Mouse (Mus musculus) forebrain, embryonic 10.5 days (tissue): ENCODE data around the gene Haus4. TPM values are rescaled to one million over a fixed set of nuclear protein-coding genes. Genes with fewer than 3 reads are reported as not detected.

Source experiments
- DNase-seq: peaks from one replicate; pipeline ENCODE4 v3.0.0-alpha.2; 2017; ENCODE audit warnings: low spot score; ENCODE audit errors: extremely low spot score
- H3K27ac ChIP-seq: fragments of 300-500 bp; sonication (generic); 2 replicates; pipeline ENCODE4 v1.5.1; 2016; ENCODE audit warnings: mild to moderate bottlenecking
- H3K27me3 ChIP-seq: fragments of 300-500 bp; sonication (generic); 2 replicates; pipeline ENCODE4 v1.6.1; 2016; ENCODE audit warnings: mild to moderate bottlenecking; ENCODE audit not compliant: poor library complexity, severe bottlenecking
- H3K36me3 ChIP-seq: fragments of 300-500 bp; sonication (generic); replicated peaks from 2 replicates; pipeline ENCODE4 v1.6.1; 2016; ENCODE audit warnings: mild to moderate bottlenecking, moderate library complexity
- H3K4me1 ChIP-seq: fragments of 300-500 bp; sonication (generic); 2 replicates; pipeline ENCODE4 v1.6.1; 2016
- H3K4me3 ChIP-seq: fragments of 300-500 bp; sonication (generic); 2 replicates; pipeline ENCODE4 v1.5.1; 2016; ENCODE audit warnings: mild to moderate bottlenecking, moderate library complexity
- H3K9me3 ChIP-seq: fragments of 300-500 bp; sonication (generic); 2 replicates; pipeline ENCODE4 v1.6.1; 2016; ENCODE audit warnings: mild to moderate bottlenecking, moderate library complexity
- WGBS: fragments of 180-500 bp; shearing (Covaris S2); methylation state at CpG from one replicate; pipeline ENCODE4 v1.1.7; 2016; 5-methylcytosine and 5-hydroxymethylcytosine counted together
- polyA plus RNA-seq: library from polyadenylated mRNA; unstranded; fragments of >200 nt; fragmentation: Nextera tagmentation; extraction: Ambion mirVana; gene quantifications from 2 replicates; pipeline ENCODE4 v1.2.1, GENCODE M21; 2016

Haus4 gene
- polyA plus RNA-seq, 1 experiment from 2014 or later: 65.4 TPM

GRCm38 (mm10) chr14:54582536-54582935 is 28.1 kb upstream of the Haus4 start:
- Histone ChIP-seq H3K4me3 (no peak overlapping the region), H3K27ac (no peak overlapping the region), H3K9me3 (no peaks in the 10 kb centered on the region), H3K27me3 (no peaks in the 10 kb centered on the region), H3K4me1 (peaks cover 22% of the 10 kb centered on the region), H3K36me3 (peaks cover 29% of the 10 kb centered on the region)
- WGBS: 90% methylated on average over 9 of the region's 9 CpGs
- no peak for DNase-seq

- Histone ChIP-seq H3K9me3 (no peaks in the 10 kb centered on the region), H3K27ac (0 out of 2 replicates have a peak overlapping the region, but pooled peaks have one; percentile 35), H3K27me3 (peaks cover 3% of the 10 kb centered on the region; the same call in 1 of the 2 replicates), H3K4me1 (peaks cover 41% of the 10 kb centered on the region), H3K36me3 (peaks cover 25% of the 10 kb centered on the region), H3K4me3 (no peak overlapping the region)
- DNase-seq: no peak
- WGBS: 83% methylated on average over 7 of the region's 7 CpGs
Measured at GRCm38 (mm10) chr14:54579638-54580037, 25.2 kb upstream of the Haus4 start.

- H3K27ac ChIP-seq: peak overlapping the region; percentile 99
- 2% methylated on average over 10 of the region's 10 CpGs for WGBS
- peak overlapping the region; percentile 86 for H3K4me3 ChIP-seq
- peaks cover 57% of the 10 kb centered on the region for H3K4me1 ChIP-seq
- H3K36me3 ChIP-seq: peaks cover 27% of the 10 kb centered on the region
- no peak for DNase-seq
- H3K27me3 ChIP-seq: peaks cover 3% of the 10 kb centered on the region; the same call in 1 of the 2 replicates
- H3K9me3 ChIP-seq: no peaks in the 10 kb centered on the region
Measured at GRCm38 (mm10) chr14:54578063-54578462, 23.6 kb upstream of the Haus4 start.

GRCm38 (mm10) chr14:54577089-54577982 is 22.9 kb upstream of the Haus4 start, which contains the start of gene Ajuba:
Gene Ajuba, minus strand, starts transcription at chr14:54577558.
- Histone ChIP-seq H3K4me1 (peaks cover 64% of the 10 kb centered on the region), H3K9me3 (no peaks in the 10 kb centered on the region), H3K27ac (peak within 1 kb of the TSS; percentile 99), H3K36me3 (peaks cover 29% of the 10 kb centered on the region), H3K4me3 (peak within 1 kb of the TSS; percentile 86), H3K27me3 (peaks cover 3% of the 10 kb centered on the region; the same call in 1 of the 2 replicates)
- WGBS: under 1% methylated on average over 66 of the region's 66 CpGs
- DNase-seq: peak; percentile 96

- peak overlapping the region; percentile 99 for H3K27ac ChIP-seq
- peaks cover 3% of the 10 kb centered on the region; the same call in 1 of the 2 replicates for H3K27me3 ChIP-seq
- peak; percentile 44 for DNase-seq
- no peaks in the 10 kb centered on the region for H3K9me3 ChIP-seq
- H3K4me1 ChIP-seq: peaks cover 72% of the 10 kb centered on the region
- under 1% methylated on average over 84 of the region's 84 CpGs for WGBS
- H3K36me3 ChIP-seq: peaks cover 37% of the 10 kb centered on the region
- peak overlapping the region; percentile 86 for H3K4me3 ChIP-seq
Measured at GRCm38 (mm10) chr14:54576241-54577088, 22.0 kb upstream of the Haus4 start.

GRCm38 (mm10) chr14:54575631-54576030 is 21.2 kb upstream of the Haus4 start:
- Histone ChIP-seq H3K9me3 (no peaks in the 10 kb centered on the region), H3K27me3 (peaks cover 3% of the 10 kb centered on the region; the same call in 1 of the 2 replicates), H3K27ac (peak overlapping the region; percentile 99), H3K4me1 (peaks cover 81% of the 10 kb centered on the region), H3K36me3 (peaks cover 46% of the 10 kb centered on the region), H3K4me3 (peak overlapping the region; percentile 86)
- WGBS: 1% methylated on average over 39 of the region's 39 CpGs
- DNase-seq: peak; percentile 83

GRCm38 (mm10) chr14:54575031-54575430 is 20.6 kb upstream of the Haus4 start:
- 1% methylated on average over 8 of the region's 8 CpGs for WGBS
- H3K4me3 ChIP-seq: peak overlapping the region; percentile 86
- peak overlapping the region; percentile 99 for H3K27ac ChIP-seq
- DNase-seq: no peak
- no peaks in the 10 kb centered on the region for H3K9me3 ChIP-seq
- peaks cover 87% of the 10 kb centered on the region for H3K4me1 ChIP-seq
- H3K27me3 ChIP-seq: peaks cover 3% of the 10 kb centered on the region; the same call in 1 of the 2 replicates
- H3K36me3 ChIP-seq: peaks cover 52% of the 10 kb centered on the region

GRCm38 (mm10) chr14:54574253-54574652 is 19.8 kb upstream of the Haus4 start:
- H3K27me3 ChIP-seq: peaks cover 3% of the 10 kb centered on the region; the same call in 1 of the 2 replicates
- H3K4me3 ChIP-seq: peak overlapping the region; percentile 86
- peak overlapping the region; percentile 99 for H3K27ac ChIP-seq
- H3K9me3 ChIP-seq: no peaks in the 10 kb centered on the region
- 14% methylated on average over 4 of the region's 4 CpGs for WGBS
- H3K4me1 ChIP-seq: peaks cover 89% of the 10 kb centered on the region
- H3K36me3 ChIP-seq: peaks cover 59% of the 10 kb centered on the region
- DNase-seq: peak; percentile 35

- DNase-seq: peak; percentile 95
- Histone ChIP-seq H3K4me3 (peak overlapping the region; percentile 86), H3K36me3 (peaks cover 71% of the 10 kb centered on the region), H3K4me1 (peaks cover 83% of the 10 kb centered on the region), H3K27ac (peak overlapping the region; percentile 99), H3K27me3 (peaks cover 3% of the 10 kb centered on the region; the same call in 1 of the 2 replicates), H3K9me3 (no peaks in the 10 kb centered on the region)
- 2% methylated on average over 14 of the region's 14 CpGs for WGBS
Measured at GRCm38 (mm10) chr14:54572790-54573736, 18.6 kb upstream of the Haus4 start.

GRCm38 (mm10) chr14:54572122-54572521 is 17.7 kb upstream of the Haus4 start:
- DNase-seq: peak; percentile 18
- WGBS: 56% methylated on average over 4 of the region's 4 CpGs

GRCm38 (mm10) chr14:54569451-54570392 is 15.3 kb upstream of the Haus4 start:
- no peaks in the 10 kb centered on the region for H3K9me3 ChIP-seq
- DNase-seq: peak; percentile 26
- H3K36me3 ChIP-seq: peaks cover 92% of the 10 kb centered on the region
- no peaks in the 10 kb centered on the region for H3K27me3 ChIP-seq
- H3K27ac ChIP-seq: peak overlapping the region; percentile 72
- 56% methylated on average over 17 of the region's 17 CpGs for WGBS
- H3K4me1 ChIP-seq: peaks cover 61% of the 10 kb centered on the region
- H3K4me3 ChIP-seq: peak overlapping the region; percentile 23

More at GRCm38 (mm10) chr14:54572122-54572521, 17.7 kb upstream of the Haus4 start:
- Histone ChIP-seq H3K4me3 (peak overlapping the region; percentile 86), H3K27me3 (peaks cover 3% of the 10 kb centered on the region; the same call in 1 of the 2 replicates), H3K4me1 (peaks cover 79% of the 10 kb centered on the region), H3K36me3 (peaks cover 81% of the 10 kb centered on the region), H3K27ac (peak overlapping the region; percentile 99), H3K9me3 (no peaks in the 10 kb centered on the region)
